Mouse (Mus musculus) limb, embryonic 10.5 days (tissue): Measurements from ENCODE around the gene Gse1. TPM values are rescaled to one million over a fixed set of nuclear protein-coding genes. Genes with fewer than 3 reads are reported as not detected.
A peak's percentile ranks its signal among the peaks of the same experiment; 100 is the strongest.

ENCODE experiments used
- DNase-seq: peaks from one replicate; pipeline ENCODE4 v3.0.0-alpha.2; 2017; ENCODE audit warnings: low spot score
- H3K27ac ChIP-seq: fragments of 300-500 bp; sonication (generic); 2 replicates; pipeline ENCODE4 v1.5.1; 2016; ENCODE audit warnings: mild to moderate bottlenecking
- H3K27me3 ChIP-seq: fragments of 300-500 bp; sonication (generic); 2 replicates; pipeline ENCODE4 v1.6.1; 2016; ENCODE audit warnings: low read depth, mild to moderate bottlenecking; ENCODE audit not compliant: poor library complexity, severe bottlenecking
- H3K36me3 ChIP-seq: fragments of 300-500 bp; sonication (generic); 2 replicates; pipeline ENCODE4 v1.6.1; 2016; ENCODE audit warnings: mild to moderate bottlenecking, moderate library complexity
- H3K4me1 ChIP-seq: fragments of 300-500 bp; sonication (generic); 2 replicates; pipeline ENCODE4 v1.6.1; 2016
- H3K4me3 ChIP-seq: fragments of 300-500 bp; sonication (generic); 2 replicates; pipeline ENCODE4 v1.5.1; 2016; ENCODE audit warnings: mild to moderate bottlenecking, moderate library complexity
- H3K9me3 ChIP-seq: fragments of 300-500 bp; sonication (generic); replicated peaks from 2 replicates; pipeline ENCODE4 v1.6.1; 2016; ENCODE audit warnings: mild to moderate bottlenecking
- WGBS: fragments of 180-500 bp; shearing (Covaris S2); methylation state at CpG from one replicate; pipeline ENCODE4 v1.1.7; 2016; 5-methylcytosine and 5-hydroxymethylcytosine counted together
- polyA plus RNA-seq: library from polyadenylated mRNA; unstranded; fragments of >200 nt; fragmentation: Nextera tagmentation; extraction: Ambion mirVana; gene quantifications from 2 replicates; pipeline ENCODE4 v1.2.1, GENCODE M21; 2016

The Gse1 gene
- polyA plus RNA-seq, 1 experiment from 2014 or later = 6.7 TPM

GRCm38 (mm10) chr8:120429116-120429515 lies 200.9 kb downstream of the Gse1 start:
- 0 out of 2 replicates have a peak, but pooled peaks cover 4% of the 10 kb centered on the region for H3K27me3 ChIP-seq
- WGBS = 92% methylated on average over 1 of the region's 1 CpGs
- peak overlapping the region; percentile 14; the same call in 1 of the 2 replicates for H3K27ac ChIP-seq
- no peak for DNase-seq
- H3K9me3 ChIP-seq = no peaks in the 10 kb centered on the region
- H3K36me3 ChIP-seq = 0 out of 2 replicates have a peak, but pooled peaks cover 8% of the 10 kb centered on the region
- peaks cover 78% of the 10 kb centered on the region for H3K4me1 ChIP-seq
- no peak overlapping the region for H3K4me3 ChIP-seq

- peak overlapping the region; percentile 27; the same call in 1 of the 2 replicates for H3K27ac ChIP-seq
- H3K4me1 ChIP-seq = peaks cover 76% of the 10 kb centered on the region
Measured at GRCm38 (mm10) chr8:120431042-120431441, 202.8 kb downstream of the Gse1 start.

GRCm38 (mm10) chr8:120432438-120432837 lies 204.2 kb downstream of the Gse1 start:
- Histone ChIP-seq H3K9me3 (no peaks in the 10 kb centered on the region), H3K27me3 (peaks cover 33% of the 10 kb centered on the region), H3K4me1 (peaks cover 76% of the 10 kb centered on the region), H3K27ac (no peak overlapping the region), H3K36me3 (0 out of 2 replicates have a peak, but pooled peaks cover 8% of the 10 kb centered on the region), H3K4me3 (no peak overlapping the region)
- WGBS = 78% methylated on average over 7 of the region's 7 CpGs
- DNase-seq = no peak

More at GRCm38 (mm10) chr8:120431042-120431441, 202.8 kb downstream of the Gse1 start:
- Histone ChIP-seq H3K9me3 (no peaks in the 10 kb centered on the region), H3K36me3 (0 out of 2 replicates have a peak, but pooled peaks cover 8% of the 10 kb centered on the region), H3K4me3 (no peak overlapping the region), H3K27me3 (peaks cover 19% of the 10 kb centered on the region)
- DNase-seq = no peak
- WGBS = 84% methylated on average over 12 of the region's 12 CpGs

GRCm38 (mm10) chr8:120433143-120433542 lies 204.9 kb downstream of the Gse1 start:
- 0 out of 2 replicates have a peak, but pooled peaks cover 8% of the 10 kb centered on the region for H3K36me3 ChIP-seq
- H3K27ac ChIP-seq = peak overlapping the region; percentile 37; the same call in 1 of the 2 replicates
- no peak for DNase-seq
- 85% methylated on average over 7 of the region's 7 CpGs for WGBS
- peaks cover 76% of the 10 kb centered on the region for H3K4me1 ChIP-seq
- H3K27me3 ChIP-seq = peaks cover 40% of the 10 kb centered on the region
- H3K4me3 ChIP-seq = no peak overlapping the region
- H3K9me3 ChIP-seq = no peaks in the 10 kb centered on the region

- peaks cover 46% of the 10 kb centered on the region for H3K27me3 ChIP-seq
- H3K4me3 ChIP-seq = no peak overlapping the region
- 95% methylated on average over 1 of the region's 1 CpGs for WGBS
- H3K36me3 ChIP-seq = 0 out of 2 replicates have a peak, but pooled peaks cover 8% of the 10 kb centered on the region
- H3K27ac ChIP-seq = no peak overlapping the region
- DNase-seq = no peak
- no peaks in the 10 kb centered on the region for H3K9me3 ChIP-seq
- peaks cover 76% of the 10 kb centered on the region for H3K4me1 ChIP-seq
Measured at GRCm38 (mm10) chr8:120433734-120434133, 205.5 kb downstream of the Gse1 start.

- Histone ChIP-seq H3K36me3 (0 out of 2 replicates have a peak, but pooled peaks cover 8% of the 10 kb centered on the region), H3K9me3 (no peaks in the 10 kb centered on the region), H3K27me3 (peaks cover 61% of the 10 kb centered on the region), H3K4me3 (no peak overlapping the region), H3K27ac (no peak overlapping the region), H3K4me1 (peaks cover 84% of the 10 kb centered on the region)
- WGBS = 96% methylated on average over 15 of the region's 15 CpGs
- DNase-seq = no peak
Measured at GRCm38 (mm10) chr8:120435781-120436180, 207.5 kb downstream of the Gse1 start.

GRCm38 (mm10) chr8:120436491-120437030 lies 208.3 kb downstream of the Gse1 start:
- H3K4me1 ChIP-seq = peaks cover 85% of the 10 kb centered on the region
- H3K4me3 ChIP-seq = no peak overlapping the region
- H3K36me3 ChIP-seq = 0 out of 2 replicates have a peak, but pooled peaks cover 8% of the 10 kb centered on the region
- DNase-seq = no peak
- WGBS = 61% methylated on average over 5 of the region's 5 CpGs
- no peaks in the 10 kb centered on the region for H3K9me3 ChIP-seq
- peaks cover 66% of the 10 kb centered on the region for H3K27me3 ChIP-seq
- 0 out of 2 replicates have a peak overlapping the region, but pooled peaks have one; percentile 25 for H3K27ac ChIP-seq

GRCm38 (mm10) chr8:120437207-120437606 lies 209.0 kb downstream of the Gse1 start:
- no peak for DNase-seq
- H3K27ac ChIP-seq = 0 out of 2 replicates have a peak overlapping the region, but pooled peaks have one; percentile 47
- H3K27me3 ChIP-seq = peaks cover 72% of the 10 kb centered on the region
- no peak overlapping the region for H3K4me3 ChIP-seq
- H3K4me1 ChIP-seq = peaks cover 90% of the 10 kb centered on the region
- WGBS = 83% methylated on average over 1 of the region's 1 CpGs
- H3K36me3 ChIP-seq = 0 out of 2 replicates have a peak, but pooled peaks cover 8% of the 10 kb centered on the region
- H3K9me3 ChIP-seq = no peaks in the 10 kb centered on the region

- H3K4me1 ChIP-seq = peaks cover 90% of the 10 kb centered on the region
- H3K27ac ChIP-seq = peak overlapping the region; percentile 47; the same call in 1 of the 2 replicates
- no peak overlapping the region for H3K4me3 ChIP-seq
- no peak for DNase-seq
- peaks cover 78% of the 10 kb centered on the region for H3K27me3 ChIP-seq
- WGBS = 74% methylated on average over 21 of the region's 21 CpGs
- H3K9me3 ChIP-seq = no peaks in the 10 kb centered on the region
- H3K36me3 ChIP-seq = 0 out of 2 replicates have a peak, but pooled peaks cover 8% of the 10 kb centered on the region
Measured at GRCm38 (mm10) chr8:120437666-120438395, 209.6 kb downstream of the Gse1 start.

- peak; percentile 66 for DNase-seq
- no peaks in the 10 kb centered on the region for H3K36me3 ChIP-seq
- WGBS = 3% methylated on average over 19 of the region's 19 CpGs
Measured at GRCm38 (mm10) chr8:120439309-120439708, 211.1 kb downstream of the Gse1 start.

GRCm38 (mm10) chr8:120440739-120441138 lies 212.5 kb downstream of the Gse1 start:
- peak overlapping the region; percentile 22; the same call in 1 of the 2 replicates for H3K27ac ChIP-seq
- no peaks in the 10 kb centered on the region for H3K36me3 ChIP-seq
- no peaks in the 10 kb centered on the region for H3K9me3 ChIP-seq
- DNase-seq = no peak
- WGBS = 78% methylated on average over 12 of the region's 12 CpGs
- H3K4me3 ChIP-seq = no peak overlapping the region
- peaks cover 89% of the 10 kb centered on the region for H3K4me1 ChIP-seq
- peaks cover 82% of the 10 kb centered on the region for H3K27me3 ChIP-seq

More at GRCm38 (mm10) chr8:120439309-120439708, 211.1 kb downstream of the Gse1 start:
- peak overlapping the region; percentile 72 for H3K27ac ChIP-seq
- peaks cover 89% of the 10 kb centered on the region for H3K4me1 ChIP-seq
- H3K4me3 ChIP-seq = peak overlapping the region; percentile 31
- H3K27me3 ChIP-seq = peaks cover 79% of the 10 kb centered on the region
- H3K9me3 ChIP-seq = no peaks in the 10 kb centered on the region

GRCm38 (mm10) chr8:120441637-120442036 lies 213.4 kb downstream of the Gse1 start:
- WGBS = 74% methylated on average over 6 of the region's 6 CpGs
- Histone ChIP-seq H3K9me3 (no peaks in the 10 kb centered on the region), H3K27me3 (peaks cover 77% of the 10 kb centered on the region), H3K27ac (0 out of 2 replicates have a peak overlapping the region, but pooled peaks have one; percentile 11), H3K36me3 (no peaks in the 10 kb centered on the region), H3K4me3 (no peak overlapping the region), H3K4me1 (peaks cover 85% of the 10 kb centered on the region)
- DNase-seq = no peak
